Mouse (Mus musculus) central nervous system, embryonic 11.5 days (tissue): ENCODE results near the gene Erbin. TPM values are rescaled to one million over a fixed set of nuclear protein-coding genes. Genes with fewer than 3 reads are reported as not detected.

ENCODE experiments used
- polyA plus RNA-seq: library from polyadenylated mRNA; depleted of rRNA; stranded (reverse); fragments of >200 nt; gene quantifications from 2 replicates; pipeline ENCODE4 v1.2.3, GENCODE M21; 2012; rRNA removed

Erbin gene
- 39.2 and 45.9 TPM in 2 replicates for polyA plus RNA-seq

GRCm38 (mm10) chr13:103920261-103920932, at the start of gene Erbin:
TSS of gene Erbin (minus strand) at chr13:103920514.

GRCm38 (mm10) chr13:103774119-103774757, 146.1 kb downstream of the Erbin start, which contains the start of gene Srek1:
TSS of gene Srek1 (minus strand) at chr13:103774608.

Other genes starting within 250 kb of the Erbin start
- gene Srek1, start 145.9 kb downstream of the Erbin start, polyA plus RNA-seq: 103 and 156 TPM in 2 replicates
- 13.3 and 13.6 TPM in 2 replicates for gene Nln, start 189.1 kb upstream of the Erbin start, polyA plus RNA-seq
- 12.0 and 12.2 TPM in 2 replicates for gene Sgtb, start 189.2 kb upstream of the Erbin start, polyA plus RNA-seq